Mouse (Mus musculus): Measurements from ENCODE around the gene Slc11a2.

The Slc11a2 gene

DNA sequence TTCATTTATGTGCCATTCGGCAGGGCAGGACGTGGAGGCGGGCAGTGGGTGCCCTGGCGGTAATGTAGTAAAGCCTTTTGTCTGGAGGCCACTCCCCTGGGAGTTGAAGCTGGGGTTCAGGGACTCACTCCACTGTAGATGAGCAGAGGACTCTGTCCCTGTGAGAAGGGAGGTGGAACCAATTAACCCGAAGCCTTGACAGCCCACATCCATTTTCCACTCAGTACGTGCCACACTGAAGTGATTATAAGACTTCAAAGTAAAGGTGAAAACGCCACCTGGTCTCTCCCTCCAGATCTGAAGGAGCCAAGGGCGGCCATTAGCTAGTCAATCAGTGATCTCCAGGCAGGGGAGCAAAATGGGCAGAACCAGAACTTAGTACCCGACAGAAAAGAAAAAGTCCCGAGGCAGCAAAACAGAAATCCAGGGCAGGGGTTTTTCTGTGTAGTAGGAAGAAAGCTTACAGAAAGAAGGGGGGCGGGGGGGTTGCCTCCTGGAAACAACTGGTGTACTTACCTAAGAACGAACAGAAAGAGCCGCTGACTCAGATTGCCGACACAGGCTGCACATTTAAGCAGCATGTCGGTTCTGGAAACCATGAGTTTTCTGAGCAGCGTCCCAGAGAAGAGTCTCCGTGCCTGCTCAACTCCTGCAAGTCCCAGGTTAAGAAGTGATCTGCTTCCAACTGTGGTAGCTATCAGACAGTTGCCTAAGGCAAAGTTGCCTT is at the start of gene Slc11a2:
Gene Slc11a2, minus strand, starts transcription at position 677 of the 727 bp plus-strand sequence.
- peak; percentile 70 for DNase-seq

DNA sequence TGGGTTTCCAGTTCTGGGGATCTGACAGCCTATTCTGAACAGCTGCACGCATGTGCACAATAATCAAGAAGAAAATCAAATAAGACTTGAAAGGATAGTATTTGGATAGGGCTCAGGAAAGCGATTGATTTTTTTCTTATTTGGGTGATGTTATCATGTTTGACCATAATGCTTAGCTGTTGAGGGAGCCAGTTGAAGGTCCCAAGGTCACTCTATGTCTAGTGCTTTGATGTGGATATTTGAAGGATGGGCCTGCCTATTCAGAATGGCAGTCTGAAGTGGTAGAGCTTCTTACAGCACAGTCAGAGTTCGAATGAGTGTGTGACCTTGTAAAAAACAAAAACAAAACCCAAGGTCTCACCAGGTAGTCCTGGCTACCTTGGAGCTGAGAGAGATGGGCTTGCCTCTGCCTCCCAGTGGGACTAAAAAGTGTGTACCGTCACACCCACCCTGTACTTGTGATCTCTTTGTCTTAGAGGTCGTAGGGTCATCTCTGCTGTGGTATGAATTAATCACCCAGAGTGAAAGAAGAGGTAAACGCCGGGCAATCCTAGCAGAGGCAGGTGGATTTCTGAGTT is 49.1 kb upstream of the Slc11a2 start:
- no peak for DNase-seq

DNA sequence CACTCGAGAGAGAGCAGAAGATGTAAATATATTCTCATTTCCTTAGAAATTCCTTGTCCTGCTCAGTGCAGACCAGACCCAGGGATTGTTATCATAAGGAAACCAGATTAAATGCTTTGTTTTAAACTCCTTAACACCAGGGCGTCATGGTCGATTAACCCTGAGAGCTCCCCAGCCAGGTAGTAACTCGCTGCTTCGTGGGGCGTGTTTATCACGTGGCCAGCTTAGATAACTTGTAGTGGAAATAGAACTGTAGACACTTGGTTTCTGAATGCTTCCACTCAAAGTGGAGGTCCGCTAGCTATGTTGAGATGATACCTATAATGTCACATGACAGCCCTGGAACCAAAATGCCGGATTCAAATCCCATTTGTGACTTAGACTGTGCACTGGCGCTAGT is 45.2 kb upstream of the Slc11a2 start:
- peak; percentile 47 for DNase-seq

DNA sequence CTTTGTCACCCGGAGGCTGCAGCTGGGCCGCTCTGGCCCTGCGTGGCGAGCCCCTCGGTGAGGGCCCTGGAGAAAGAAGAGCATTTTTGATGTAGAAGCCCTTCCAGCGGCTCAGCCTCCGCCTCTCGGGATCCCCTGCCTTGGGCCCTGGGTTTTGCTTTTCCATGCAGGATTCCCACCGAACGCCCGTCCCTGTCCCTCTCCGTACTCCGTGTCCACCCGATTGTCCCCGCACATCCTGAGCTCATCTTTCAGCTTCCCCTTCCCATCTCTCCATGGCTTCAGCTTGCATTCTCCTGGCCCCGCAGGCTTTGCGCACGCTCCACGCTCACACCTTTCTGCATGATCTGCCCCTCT is 44.3 kb upstream of the Slc11a2 start:
- DNase-seq: no peak

DNA sequence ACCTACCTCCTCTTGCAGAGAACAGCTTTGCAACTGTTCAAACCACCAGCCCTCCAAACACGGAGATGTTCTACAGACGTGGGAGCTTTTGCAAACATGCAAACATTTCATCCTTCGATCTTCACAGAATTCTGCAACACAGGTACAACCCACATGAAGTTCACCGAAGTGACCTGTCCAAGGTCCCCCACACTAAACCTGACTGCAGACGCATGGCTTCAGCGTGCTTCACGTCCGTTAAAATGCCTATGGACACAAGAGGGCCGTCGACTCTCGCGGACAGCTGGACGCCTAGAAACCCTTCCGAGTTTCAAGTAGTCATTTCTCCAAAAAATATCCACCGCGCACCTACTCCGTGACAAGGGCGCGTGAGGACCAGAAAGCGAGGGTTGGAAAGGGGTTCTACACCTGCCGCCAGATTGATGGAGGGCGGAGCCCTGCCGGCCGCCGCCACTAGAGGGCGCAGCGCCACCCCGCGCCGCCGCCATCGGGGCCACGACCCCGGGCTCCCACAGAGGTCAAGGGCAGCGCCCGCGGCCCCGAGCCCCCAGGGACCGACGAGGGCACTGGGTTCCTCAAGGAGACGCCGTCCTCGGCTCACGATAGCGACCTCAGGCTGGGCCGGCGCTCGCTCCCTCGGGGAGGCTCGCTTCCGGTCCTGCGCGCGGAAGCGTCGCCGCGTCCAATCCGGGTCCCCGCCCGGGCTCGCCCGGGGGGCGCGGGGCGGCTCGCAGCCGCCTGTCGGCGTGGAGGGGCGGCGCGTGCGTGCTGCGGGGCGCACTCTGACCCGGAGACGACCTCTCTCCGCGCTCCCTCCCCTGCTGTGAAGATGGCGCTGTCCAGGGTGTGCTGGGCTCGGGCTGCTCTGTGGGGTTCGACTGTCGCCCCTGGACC is 43.7 kb upstream of the Slc11a2 start, which contains the start of gene Letmd1:
Gene Letmd1, plus strand, starts transcription at position 729 of the 894 bp plus-strand sequence.
- peak; percentile 95 for DNase-seq

DNA sequence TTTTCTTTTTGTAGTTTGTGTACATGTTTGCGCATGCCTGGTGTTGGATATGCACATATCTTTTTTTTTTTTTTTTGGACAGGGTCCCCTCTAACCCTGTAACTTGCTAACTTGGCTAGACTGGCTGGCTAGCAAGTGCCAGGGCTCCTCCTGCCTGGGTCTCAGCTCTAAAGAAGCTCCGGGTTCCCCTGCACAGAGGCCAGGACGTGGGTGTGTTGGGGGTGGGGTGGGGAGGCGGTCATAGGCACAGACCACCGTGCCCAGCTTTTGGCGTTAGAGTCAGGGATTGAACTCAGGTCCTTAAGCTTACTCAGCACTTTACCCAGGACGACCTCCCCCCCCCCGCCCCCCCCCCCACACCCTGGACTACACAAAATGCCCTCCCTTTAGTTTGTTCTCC is 42.9 kb upstream of the Slc11a2 start:
- no peak for DNase-seq

DNA sequence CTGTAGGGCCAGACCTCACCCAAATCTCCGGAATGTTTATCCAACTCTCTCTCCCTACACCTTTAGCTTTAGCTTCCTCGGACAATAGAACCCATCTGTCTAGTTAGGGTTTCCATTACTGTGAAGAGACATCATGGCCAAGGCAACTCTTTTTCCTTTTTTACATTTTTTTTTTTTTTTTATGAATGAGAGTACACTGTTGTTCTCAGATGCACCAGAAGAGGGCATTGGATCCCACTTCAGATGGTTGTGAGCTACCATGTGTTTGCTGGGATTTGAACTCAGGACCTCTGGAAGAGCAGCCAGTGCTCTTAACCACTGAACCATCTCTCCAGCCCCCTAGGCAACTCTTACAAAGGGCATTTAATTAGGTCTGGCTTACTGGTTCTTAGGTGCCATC is 40.6 kb upstream of the Slc11a2 start:
- DNase-seq: no peak

DNA sequence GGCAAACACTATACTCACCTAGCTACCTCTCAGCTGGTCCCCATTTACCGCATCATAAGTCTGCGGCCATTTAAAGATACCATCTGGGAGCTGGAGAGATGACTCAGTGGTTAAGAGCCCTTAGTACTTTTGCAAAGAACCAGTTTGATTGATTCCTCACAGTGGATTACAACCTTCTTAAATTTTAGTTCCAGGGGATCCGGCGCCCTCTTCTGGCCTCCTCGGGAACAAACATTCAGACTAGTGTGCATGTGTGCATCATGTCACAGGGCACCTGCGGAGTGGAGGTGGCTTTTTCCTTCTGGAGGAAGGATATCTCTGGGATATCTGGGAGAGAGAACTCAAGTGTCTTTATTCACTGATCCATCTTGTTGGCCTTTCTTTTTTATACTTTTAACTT is 38.8 kb upstream of the Slc11a2 start:
- peak; percentile 84 for DNase-seq

DNA sequence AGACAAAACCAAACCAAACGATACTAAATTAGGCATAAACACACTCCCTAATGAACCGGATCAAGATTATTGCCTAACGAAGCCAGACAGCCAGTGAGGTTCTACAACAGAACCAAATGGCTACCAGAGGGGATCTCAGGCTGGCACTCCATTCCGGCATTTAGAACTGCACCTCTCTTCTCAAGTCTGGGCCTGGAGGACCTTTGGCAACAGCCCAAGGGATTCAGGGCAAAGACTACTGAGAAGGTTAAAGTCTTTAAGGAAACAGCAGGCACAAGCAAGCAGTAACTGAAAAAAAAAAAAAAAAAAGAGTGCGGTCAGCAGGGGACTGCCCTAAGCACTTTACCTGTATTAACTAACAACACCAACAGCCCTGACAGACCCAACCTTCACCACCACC is 37.2 kb upstream of the Slc11a2 start:
- DNase-seq: peak; percentile 86

DNA sequence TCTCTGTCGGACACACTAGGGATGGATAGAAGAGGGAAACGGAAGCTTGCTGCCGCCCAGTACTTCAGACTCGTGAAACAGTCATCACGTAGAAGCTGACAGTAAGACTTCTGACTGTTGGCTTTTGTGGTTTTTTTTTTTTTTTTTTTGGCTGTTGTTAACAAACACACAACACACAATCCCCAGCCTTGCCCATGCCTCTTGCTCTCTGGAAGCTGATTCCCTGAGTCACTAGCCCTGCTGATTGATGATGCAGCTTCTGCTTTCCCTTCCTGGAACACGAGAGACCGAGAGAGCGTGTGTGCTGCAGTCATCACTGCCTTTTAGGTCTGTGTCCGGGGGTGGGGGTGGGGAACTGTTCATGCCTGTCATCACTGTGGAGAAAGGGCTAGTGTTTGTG is 36.8 kb upstream of the Slc11a2 start:
- DNase-seq: no peak

DNA sequence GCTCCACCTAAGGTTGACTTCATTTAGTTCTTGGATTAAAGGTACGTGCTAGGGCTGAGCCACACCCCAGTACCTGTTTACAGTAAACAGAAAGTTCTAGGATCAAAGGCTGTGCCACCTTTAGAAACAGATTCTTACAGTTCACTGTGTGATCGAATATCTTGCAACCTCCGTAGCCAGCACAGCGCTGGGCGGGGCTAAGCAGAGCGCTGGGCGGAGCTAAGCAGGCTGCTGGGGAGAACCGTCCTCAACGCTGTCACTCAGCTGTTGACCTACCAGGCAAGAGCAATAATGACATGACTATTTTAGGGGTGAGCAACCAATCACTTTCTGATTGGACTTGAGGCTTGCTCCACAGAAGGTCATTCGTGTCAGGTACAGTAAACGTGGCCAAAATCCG is 36.1 kb upstream of the Slc11a2 start:
- peak; percentile 64 for DNase-seq

DNA sequence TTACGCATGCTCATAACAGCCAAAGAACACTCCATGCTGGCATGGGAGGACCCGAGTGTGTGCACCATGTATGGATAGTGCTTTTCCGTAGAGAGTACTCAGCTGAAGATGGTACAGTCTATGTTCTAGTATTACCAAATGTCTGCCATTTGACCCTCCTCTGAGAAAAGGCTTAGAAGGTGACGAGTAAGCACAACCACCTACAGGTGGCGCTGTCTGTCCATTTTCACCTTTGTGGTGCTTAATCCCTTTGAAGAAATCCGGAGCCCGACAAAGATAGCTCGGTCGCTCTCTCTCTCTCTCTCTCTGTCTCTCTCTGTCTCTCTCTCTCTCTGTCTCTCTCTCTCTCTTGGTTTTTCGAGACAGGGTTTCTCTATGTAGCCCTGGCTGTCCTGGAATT is 33.2 kb upstream of the Slc11a2 start:
- peak; percentile 73 for DNase-seq

DNA sequence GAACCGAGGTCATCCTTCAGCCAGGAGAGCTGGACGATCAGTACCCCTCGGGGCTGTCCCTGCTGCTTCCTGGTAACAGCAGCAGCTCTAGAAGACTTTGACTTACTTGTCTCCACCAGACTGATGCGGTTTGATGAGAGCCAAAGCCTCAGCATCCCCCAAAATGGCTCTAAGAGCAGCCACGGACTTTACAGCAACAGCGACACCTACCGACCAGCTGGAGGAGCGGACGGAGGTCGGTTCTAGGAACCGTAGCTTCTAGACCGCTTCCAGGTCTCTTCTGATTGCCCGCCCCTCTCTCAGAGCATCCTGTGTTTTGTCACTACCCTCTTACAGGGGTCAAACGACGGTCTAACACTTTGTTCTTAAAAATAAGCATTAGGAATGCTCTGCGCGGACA is 32.5 kb upstream of the Slc11a2 start:
- DNase-seq: peak; percentile 71

DNA sequence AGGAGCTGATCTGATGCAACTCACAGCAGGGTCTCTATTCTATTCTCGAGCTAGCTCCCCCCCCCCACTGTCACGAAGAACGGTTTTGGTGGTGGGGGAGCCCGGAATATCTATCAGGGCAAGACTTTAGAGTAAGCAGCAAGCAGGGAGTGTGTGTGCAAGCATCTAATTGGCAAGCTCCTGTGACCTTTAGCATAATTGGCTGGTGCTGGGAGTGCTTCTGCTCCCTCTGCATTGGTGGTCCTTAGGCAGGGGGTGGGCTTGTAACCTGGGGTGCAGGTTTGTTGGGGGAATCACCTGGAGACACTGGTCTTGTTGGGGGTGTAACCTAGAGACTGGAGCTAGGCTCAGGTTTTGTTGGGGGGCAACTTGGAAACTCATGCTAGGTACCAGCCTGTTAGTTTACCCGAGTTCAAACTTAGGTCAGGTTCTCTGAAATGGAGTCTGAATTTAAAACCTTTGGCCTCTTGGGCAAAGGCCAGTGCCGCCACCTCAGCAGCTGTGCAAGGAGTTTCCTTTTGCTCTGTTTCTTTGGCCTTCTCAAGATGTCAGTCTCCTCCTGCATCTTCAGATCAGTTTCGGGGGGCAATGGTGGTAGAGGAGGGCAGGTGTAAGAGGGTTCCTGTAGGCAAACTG is 31.6 kb upstream of the Slc11a2 start:
- DNase-seq: peak; percentile 81

DNA sequence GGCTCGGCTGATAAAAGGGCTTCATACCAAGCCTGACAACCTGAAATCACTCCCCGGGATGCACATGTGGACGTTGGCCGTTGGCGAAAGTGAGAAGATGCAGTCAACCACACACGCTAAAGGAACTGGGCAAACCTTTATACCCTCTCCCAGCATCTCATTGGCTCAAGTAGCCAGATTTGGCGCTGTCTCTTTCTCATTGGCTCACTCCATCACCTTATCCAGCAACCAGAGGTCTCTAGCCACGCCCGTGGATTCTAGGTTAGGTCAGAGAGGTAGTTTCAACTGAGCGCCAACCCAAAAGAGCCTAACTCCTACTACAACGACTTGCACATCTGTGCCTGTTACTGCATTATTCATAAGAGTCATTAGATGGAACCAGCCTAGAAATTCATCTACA is 27.6 kb upstream of the Slc11a2 start:
- no peak for DNase-seq

DNA sequence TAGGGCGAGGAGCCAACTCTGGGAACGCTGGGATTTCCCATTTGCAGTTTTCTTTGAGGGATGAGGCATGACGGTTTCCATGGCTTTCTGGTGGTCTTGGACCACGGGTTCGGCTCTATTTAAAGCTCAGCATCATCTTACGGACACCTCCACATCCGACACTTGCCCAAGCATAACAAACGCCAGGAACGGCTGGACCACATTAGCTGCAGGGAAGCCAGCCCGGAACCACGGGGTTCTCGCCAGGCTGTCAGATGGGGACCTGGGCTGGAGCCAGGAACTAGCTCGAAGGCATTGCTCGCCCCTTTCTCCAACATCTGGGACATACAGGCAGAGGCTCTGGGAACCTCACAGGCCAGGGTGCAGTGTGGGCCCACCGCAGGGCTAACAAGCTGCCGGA is 26.4 kb upstream of the Slc11a2 start:
- DNase-seq: peak; percentile 49

DNA sequence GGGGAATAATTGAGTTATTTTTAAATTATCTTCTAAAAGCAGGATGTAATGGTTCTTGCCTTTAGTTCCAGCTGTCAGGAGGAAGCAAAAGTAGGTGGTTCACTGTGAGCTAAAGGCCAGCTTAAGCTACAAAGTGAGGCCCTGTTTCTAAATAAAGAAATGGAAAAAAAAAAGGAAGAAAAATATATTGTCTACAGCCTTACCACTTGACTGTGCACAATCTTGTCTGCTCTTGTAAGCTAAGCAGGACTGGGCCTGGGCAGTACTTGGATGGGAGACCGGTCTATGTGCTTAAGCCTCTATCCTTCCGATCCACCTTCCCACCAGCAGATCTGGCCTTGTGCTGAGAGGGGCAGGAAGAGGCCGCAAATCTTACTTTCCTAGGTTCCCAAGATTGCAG is 24.6 kb upstream of the Slc11a2 start:
- DNase-seq: no peak

DNA sequence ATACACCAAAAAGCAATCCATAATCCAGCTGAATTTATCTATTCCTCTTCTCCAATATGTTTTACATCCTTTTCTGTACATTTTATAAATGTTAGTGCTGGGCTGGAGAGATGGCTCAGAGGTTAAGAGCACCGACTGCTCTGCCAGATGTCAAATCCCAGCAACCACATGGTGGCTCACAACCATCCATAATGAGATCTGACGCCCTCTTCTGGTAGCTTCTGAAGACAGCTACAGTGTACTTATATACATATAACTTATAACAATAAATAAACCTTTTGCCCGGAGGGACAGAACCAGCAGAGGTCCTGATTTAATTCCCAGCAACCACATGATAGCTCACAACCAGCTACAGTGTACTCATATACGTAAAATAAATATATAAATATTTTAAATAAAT is 23.7 kb upstream of the Slc11a2 start:
- DNase-seq: no peak

DNA sequence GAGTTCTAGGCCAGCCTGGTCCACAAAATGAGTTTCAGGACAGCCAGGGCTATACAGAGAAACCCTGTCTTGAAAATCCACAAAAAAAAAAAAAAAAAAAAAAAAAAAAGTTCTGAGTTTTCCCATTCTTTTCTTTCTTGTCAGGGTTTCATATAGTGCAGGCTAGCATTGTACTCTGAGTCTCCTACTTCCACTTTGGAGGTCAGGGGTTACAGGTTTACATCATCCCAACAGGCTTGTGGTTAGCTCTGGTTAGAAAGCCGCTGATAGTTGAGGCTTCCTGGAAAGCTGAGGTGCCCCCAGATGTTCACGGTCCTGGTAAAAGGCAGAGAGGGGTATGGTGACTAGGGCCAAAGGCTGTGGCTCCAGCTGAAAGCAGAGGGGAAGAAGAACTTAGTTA is 22.0 kb upstream of the Slc11a2 start:
- DNase-seq: no peak

DNA sequence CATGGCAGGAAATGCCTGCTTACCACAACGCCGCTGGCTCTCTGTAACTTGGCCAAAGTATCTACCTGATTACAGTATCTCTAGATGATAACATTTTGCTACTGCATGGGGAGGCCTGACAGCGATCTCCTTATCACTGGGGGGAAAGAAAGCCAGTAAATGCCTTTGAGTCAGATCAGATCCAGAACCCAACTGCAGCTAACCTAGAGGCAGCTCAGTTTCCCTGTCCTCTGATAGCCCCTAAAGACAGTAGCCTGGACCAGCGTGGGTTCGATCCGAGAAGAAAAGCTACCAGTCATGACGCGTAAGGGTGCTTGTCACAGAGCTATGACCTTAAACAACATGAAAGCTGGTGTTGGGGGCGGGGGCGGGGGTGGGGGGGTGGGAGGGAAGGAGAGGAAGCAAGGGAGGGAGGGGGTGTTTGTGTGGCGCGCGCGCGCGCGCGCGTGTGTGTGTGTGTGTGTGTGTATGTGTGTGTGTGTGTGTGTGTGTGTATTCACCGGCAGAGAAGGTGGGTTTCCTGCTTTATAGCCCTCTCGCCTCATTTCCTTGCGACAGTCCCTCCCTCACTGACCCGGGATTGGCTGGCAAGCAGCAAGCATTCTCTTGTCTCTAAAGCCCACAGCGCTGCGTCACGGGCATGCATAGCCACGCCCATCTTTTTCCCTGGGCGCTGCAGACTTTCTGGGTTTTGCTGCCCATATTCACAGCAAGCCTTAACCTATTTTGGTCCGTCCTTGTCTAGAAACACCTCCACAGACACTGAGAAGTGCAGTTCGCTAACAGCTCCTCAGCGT is 18.5 kb upstream of the Slc11a2 start:
- peak; percentile 92 for DNase-seq

DNA sequence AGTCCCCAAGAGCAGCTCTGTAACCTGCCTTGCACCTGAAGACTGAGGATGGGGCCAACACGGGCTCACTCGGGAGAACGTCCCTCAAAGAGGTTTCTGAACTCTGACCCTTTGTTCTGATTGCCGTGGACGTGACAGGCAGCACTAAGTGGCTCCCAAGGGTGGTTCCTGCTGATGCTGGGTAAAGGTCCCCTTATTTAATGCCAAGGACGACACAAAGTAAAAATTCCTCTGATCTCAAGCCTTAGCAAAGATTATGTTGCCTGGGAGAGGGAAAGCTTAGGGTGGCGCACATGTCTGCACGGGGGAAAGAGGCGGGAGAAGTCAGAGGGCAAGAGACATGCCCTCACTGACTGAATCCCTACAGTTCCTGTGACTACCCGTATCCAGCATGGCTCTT is 11.6 kb upstream of the Slc11a2 start:
- no peak for DNase-seq

DNA sequence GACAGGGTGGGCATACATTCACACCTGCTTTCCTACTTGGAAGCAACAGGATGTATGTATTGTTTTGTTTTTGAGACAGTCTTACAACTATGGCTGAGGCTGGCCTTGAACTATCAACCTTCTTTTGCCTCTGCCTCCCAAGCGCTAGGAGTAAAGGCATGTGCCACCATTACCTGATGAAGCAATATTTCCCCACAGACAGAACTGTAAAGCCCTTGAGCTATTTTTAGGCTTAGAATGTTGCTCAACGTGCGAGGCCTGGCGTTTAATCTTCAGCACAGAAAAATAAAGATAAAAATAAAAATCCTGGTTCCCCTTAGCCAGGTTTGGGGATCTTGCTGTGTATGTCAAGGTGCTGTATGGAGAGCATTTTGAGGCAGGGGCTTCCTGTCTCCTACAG is 11.2 kb upstream of the Slc11a2 start:
- no peak for DNase-seq

DNA sequence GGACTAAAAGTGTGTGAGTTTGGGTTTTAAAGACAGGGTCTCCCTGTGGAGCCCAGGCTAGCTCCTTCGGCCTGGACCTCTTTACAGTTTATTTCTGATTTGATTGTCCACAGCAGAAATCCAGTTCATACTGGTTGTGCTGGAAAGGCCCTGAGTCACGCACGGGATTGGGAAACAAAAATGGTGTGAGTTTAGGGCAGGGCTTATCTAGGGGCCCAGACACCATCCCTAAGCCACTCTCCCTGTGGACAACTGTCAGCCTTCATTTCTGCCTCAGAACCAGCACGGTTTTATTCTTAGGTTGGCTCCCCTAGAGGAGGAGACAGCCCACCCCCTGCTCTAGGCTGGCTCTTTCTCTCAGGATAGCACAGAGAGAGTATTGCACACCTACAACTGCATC is 8.4 kb upstream of the Slc11a2 start:
- no peak for DNase-seq

All from kidney, postnatal 14 days (tissue).